Mouse (Mus musculus): ENCODE results near the gene Scamp4.

The Scamp4 gene

GRCm38 (mm10) chr10:80602698-80603325, at the start of gene Scamp4, which contains the start of gene Adat3:
TSS of gene Scamp4 (plus strand) at chr10:80602872.
TSS of gene Adat3 (plus strand) at chr10:80602880.
- peak; percentile 96 for DNase-seq (ENCODE audit: low read depth, low spot score)

GRCm38 (mm10) chr10:80553575-80553974, 49.1 kb upstream of the Scamp4 start:
- no peak for DNase-seq (ENCODE audit: low read depth, low spot score)

GRCm38 (mm10) chr10:80553997-80554396, 48.7 kb upstream of the Scamp4 start:
- DNase-seq (ENCODE audit: low read depth, low spot score) = no peak

GRCm38 (mm10) chr10:80557346-80557965, 45.2 kb upstream of the Scamp4 start:
- peak; percentile 71 for DNase-seq (ENCODE audit: low read depth, low spot score)

- no peak for DNase-seq (ENCODE audit: low read depth, low spot score)
Observed at GRCm38 (mm10) chr10:80559431-80559830, 43.2 kb upstream of the Scamp4 start.

GRCm38 (mm10) chr10:80560621-80561020, 42.1 kb upstream of the Scamp4 start:
- no peak for DNase-seq (ENCODE audit: low read depth, low spot score)

GRCm38 (mm10) chr10:80561116-80561944, 41.3 kb upstream of the Scamp4 start, which contains the start of gene Rexo1:
TSS of gene Rexo1 (minus strand) at chr10:80561560.
- DNase-seq (ENCODE audit: low read depth, low spot score) = peak; percentile 94

GRCm38 (mm10) chr10:80566375-80567092, 36.1 kb upstream of the Scamp4 start:
- DNase-seq (ENCODE audit: low read depth, low spot score) = peak; percentile 93

GRCm38 (mm10) chr10:80568876-80569275, 33.8 kb upstream of the Scamp4 start:
- no peak for DNase-seq (ENCODE audit: low read depth, low spot score)

GRCm38 (mm10) chr10:80569664-80570066, 33.0 kb upstream of the Scamp4 start:
- DNase-seq (ENCODE audit: low read depth, low spot score) = peak; percentile 85

- no peak for DNase-seq (ENCODE audit: low read depth, low spot score)
Observed at GRCm38 (mm10) chr10:80570419-80570818, 32.3 kb upstream of the Scamp4 start.

- peak; percentile 56 for DNase-seq (ENCODE audit: low read depth, low spot score)
Observed at GRCm38 (mm10) chr10:80570871-80571836, 31.5 kb upstream of the Scamp4 start.

GRCm38 (mm10) chr10:80572477-80572876, 30.2 kb upstream of the Scamp4 start:
- DNase-seq (ENCODE audit: low read depth, low spot score) = no peak

GRCm38 (mm10) chr10:80573944-80574343, 28.7 kb upstream of the Scamp4 start:
- no peak for DNase-seq (ENCODE audit: low read depth, low spot score)

GRCm38 (mm10) chr10:80574896-80575295, 27.8 kb upstream of the Scamp4 start:
- no peak for DNase-seq (ENCODE audit: low read depth, low spot score)

GRCm38 (mm10) chr10:80575925-80576324, 26.7 kb upstream of the Scamp4 start:
- no peak for DNase-seq (ENCODE audit: low read depth, low spot score)

GRCm38 (mm10) chr10:80576351-80577194, 26.1 kb upstream of the Scamp4 start:
- peak; percentile 53 for DNase-seq (ENCODE audit: low read depth, low spot score)

- DNase-seq (ENCODE audit: low read depth, low spot score) = peak; percentile 98
Observed at GRCm38 (mm10) chr10:80577195-80578130, 25.2 kb upstream of the Scamp4 start, which contains the start of gene Klf16. TSS of gene Klf16 (minus strand) at chr10:80577321.
